Mouse (Mus musculus) liver, adult 2 months (tissue): ENCODE measurements around the gene Slc5a2. TPM values are rescaled to one million over a fixed set of nuclear protein-coding genes. Genes with fewer than 3 reads are reported as not detected.

ENCODE experiments used
- DNase-seq: peaks from one replicate; pipeline ENCODE4 v3.0.0-alpha.2; 2011; ENCODE audit warnings: low read depth, low spot score; ENCODE audit errors: extremely low read depth
- H3K27ac ChIP-seq: fragments of 200-500 bp; replicated peaks from 2 replicates; pipeline ENCODE4 v1.5.1; 2012; ENCODE audit warnings: low read depth, mild to moderate bottlenecking, control low read depth, inconsistent platforms, low read length; ENCODE audit not compliant: insufficient read depth
- H3K27me3 ChIP-seq: fragments of 200-500 bp; 2 replicates; pipeline ENCODE4 v1.6.1; 2012; ENCODE audit warnings: mild to moderate bottlenecking, moderate library complexity, low read length, inconsistent platforms; ENCODE audit not compliant: control insufficient read depth, insufficient read depth
- H3K36me3 ChIP-seq: fragments of 200-500 bp; 2 replicates; pipeline ENCODE4 v1.6.1; 2012; ENCODE audit warnings: low read length, inconsistent platforms; ENCODE audit not compliant: control insufficient read depth, insufficient read depth
- H3K4me1 ChIP-seq: fragments of 200-500 bp; 2 replicates; pipeline ENCODE4 v1.6.1; 2011; ENCODE audit warnings: low read length; ENCODE audit not compliant: control insufficient read depth, insufficient read depth
- H3K4me3 ChIP-seq: fragments of 200-500 bp; 2 replicates; pipeline ENCODE4 v1.5.1; 2011; ENCODE audit warnings: low read depth, mild to moderate bottlenecking, control low read depth, low read length, moderate library complexity; ENCODE audit not compliant: insufficient read depth
- H3K79me2 ChIP-seq: fragments of 200-500 bp; 2 replicates; pipeline ENCODE4 v1.6.1; 2012; ENCODE audit warnings: inconsistent platforms, mild to moderate bottlenecking, low read length, moderate library complexity; ENCODE audit not compliant: control insufficient read depth, insufficient read depth
- H3K9ac ChIP-seq: fragments of 200-500 bp; 2 replicates; pipeline ENCODE4 v1.6.1; 2012; ENCODE audit warnings: low read depth, mild to moderate bottlenecking, control low read depth, inconsistent platforms, low read length
- CTCF ChIP-seq: fragments of 200-500 bp; IDR thresholded peaks from 2 replicates; pipeline ENCODE4 v1.5.1; 2011; ENCODE audit warnings: low read depth, low read length, control low read depth
- POLR2A ChIP-seq: fragments of 200-500 bp; IDR thresholded peaks from 2 replicates; pipeline ENCODE4 v1.6.1; 2011; ENCODE audit warnings: low read length, control low read depth; ENCODE audit not compliant: insufficient read depth; ENCODE audit errors: extremely low read depth
- WGBS: fragments of 180-500 bp; shearing (Covaris S2); methylation state at CpG from one replicate; pipeline ENCODE4 v1.1.7; 2018; 5-methylcytosine and 5-hydroxymethylcytosine counted together
- polyA plus RNA-seq: library from polyadenylated mRNA; depleted of rRNA; stranded (reverse); fragments of >200 nt; gene quantifications from 2 replicates; pipeline ENCODE4 v1.2.3, GENCODE M21; 2012
- total RNA-seq: library from RNA; depleted of rRNA; stranded (reverse); fragments of >200 nt; gene quantifications from 2 replicates; pipeline ENCODE4 v1.2.3, GENCODE M21; 2014

Gene Slc5a2
- total and polyA plus RNA-seq, 2 experiments: not detected

GRCm38 (mm10) chr7:128267813-128268212, 2.4 kb downstream of the Slc5a2 start:
- Histone ChIP-seq H3K9ac (no peak overlapping the region), H3K79me2 (no peaks in the 10 kb centered on the region), H3K36me3 (no peaks in the 10 kb centered on the region), H3K27me3 (no peaks in the 10 kb centered on the region), H3K27ac (no peak overlapping the region), H3K4me3 (no peak overlapping the region), H3K4me1 (no peaks in the 10 kb centered on the region)
- no peak for DNase-seq
- TF ChIP-seq POLR2A (no peak), CTCF (no peak)
- 89% methylated on average over 7 of the region's 7 CpGs for WGBS

DNA sequence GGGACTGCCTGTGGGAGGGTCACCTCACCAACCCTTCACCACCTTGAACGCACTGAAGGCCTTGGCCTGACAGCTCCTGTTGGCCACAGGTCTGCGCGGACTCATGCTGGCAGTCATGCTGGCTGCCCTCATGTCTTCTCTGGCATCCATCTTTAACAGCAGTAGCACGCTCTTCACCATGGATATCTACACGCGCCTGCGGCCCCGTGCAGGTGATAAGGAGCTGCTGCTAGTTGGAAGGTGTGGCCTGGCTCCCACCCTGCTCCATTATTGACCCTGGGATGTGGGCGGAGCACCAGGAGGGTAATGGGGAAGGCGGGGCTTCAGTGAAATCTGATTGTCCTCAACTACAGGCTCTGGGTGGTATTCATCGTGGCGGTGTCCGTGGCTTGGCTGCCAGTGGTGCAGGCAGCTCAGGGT, 5.0 kb downstream of the Slc5a2 start:
- DNase-seq: no peak
- Histone ChIP-seq H3K27ac (no peak overlapping the region), H3K4me3 (no peak overlapping the region), H3K79me2 (no peaks in the 10 kb centered on the region), H3K36me3 (peaks cover 12% of the 10 kb centered on the region; the same call in 1 of the 2 replicates), H3K27me3 (no peaks in the 10 kb centered on the region), H3K9ac (no peak overlapping the region), H3K4me1 (no peaks in the 10 kb centered on the region)
- WGBS: 46% methylated on average over 13 of the region's 13 CpGs
- TF ChIP-seq CTCF (no peak), POLR2A (no peak)

DNA sequence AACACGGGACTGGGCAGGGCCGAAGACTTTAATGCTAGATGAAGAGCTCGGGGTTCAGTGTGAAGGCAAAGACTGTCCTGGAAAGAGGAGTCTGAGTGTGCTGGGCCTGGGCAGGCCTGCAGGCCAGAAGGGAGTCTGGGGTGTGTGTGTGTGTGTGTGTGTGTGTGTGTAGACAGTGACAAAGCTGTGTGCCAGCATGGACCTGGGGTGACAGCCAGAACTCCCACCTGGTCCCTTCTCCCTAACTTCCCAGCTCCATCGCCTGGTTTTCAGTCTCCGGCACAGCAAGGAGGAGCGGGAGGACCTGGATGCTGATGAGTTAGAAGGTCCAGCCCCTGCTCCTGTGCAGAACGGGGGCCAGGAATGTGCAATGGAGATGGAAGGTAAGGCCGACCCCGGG, 6.0 kb downstream of the Slc5a2 start:
- Histone ChIP-seq H3K4me1 (no peaks in the 10 kb centered on the region), H3K9ac (no peak overlapping the region), H3K27me3 (no peaks in the 10 kb centered on the region), H3K36me3 (peaks cover 19% of the 10 kb centered on the region), H3K4me3 (no peak overlapping the region), H3K27ac (no peak overlapping the region), H3K79me2 (no peaks in the 10 kb centered on the region)
- DNase-seq: no peak
- TF ChIP-seq POLR2A (no peak), CTCF (no peak)
- 96% methylated on average over 9 of the region's 9 CpGs for WGBS

GRCm38 (mm10) chr7:128276051-128276450, 10.6 kb downstream of the Slc5a2 start:
- H3K4me3 ChIP-seq: no peak overlapping the region
- H3K27ac ChIP-seq: no peak overlapping the region
- H3K9ac ChIP-seq: no peak overlapping the region
- H3K27me3 ChIP-seq: no peaks in the 10 kb centered on the region
- H3K79me2 ChIP-seq: no peaks in the 10 kb centered on the region
- WGBS: 96% methylated on average over 6 of the region's 6 CpGs
- H3K36me3 ChIP-seq: peaks cover 38% of the 10 kb centered on the region
- no peaks in the 10 kb centered on the region for H3K4me1 ChIP-seq
- TF ChIP-seq POLR2A (no peak), CTCF (no peak)
- DNase-seq: no peak

GRCm38 (mm10) chr7:128279750-128280149, 14.3 kb downstream of the Slc5a2 start:
- Histone ChIP-seq H3K79me2 (no peaks in the 10 kb centered on the region), H3K27ac (no peak overlapping the region), H3K36me3 (peaks cover 41% of the 10 kb centered on the region), H3K4me1 (no peaks in the 10 kb centered on the region), H3K27me3 (no peaks in the 10 kb centered on the region), H3K4me3 (no peak overlapping the region), H3K9ac (no peak overlapping the region)
- no peak for DNase-seq
- 97% methylated on average over 4 of the region's 4 CpGs for WGBS
- no peak for TF ChIP-seq CTCF
- no peak for TF ChIP-seq POLR2A

GRCm38 (mm10) chr7:128281765-128282164, 16.3 kb downstream of the Slc5a2 start:
- H3K9ac ChIP-seq: no peak overlapping the region
- no peak for TF ChIP-seq POLR2A
- TF ChIP-seq CTCF: no peak
- DNase-seq: no peak
- H3K4me3 ChIP-seq: no peak overlapping the region
- no peak overlapping the region for H3K27ac ChIP-seq
- 96% methylated on average over 11 of the region's 11 CpGs for WGBS
- no peaks in the 10 kb centered on the region for H3K27me3 ChIP-seq
- no peaks in the 10 kb centered on the region for H3K4me1 ChIP-seq
- H3K79me2 ChIP-seq: no peaks in the 10 kb centered on the region
- H3K36me3 ChIP-seq: peaks cover 27% of the 10 kb centered on the region
